Mouse (Mus musculus): ENCODE data around the gene Tmprss12.
A peak's percentile ranks its signal among the peaks of the same experiment; 100 is the strongest.
"Not testable (repeated sequence)": the region's sequence is repeated elsewhere in the genome, so short reads cannot be mapped to it uniquely, and the experiment has no call there.

Tmprss12 gene

DNA sequence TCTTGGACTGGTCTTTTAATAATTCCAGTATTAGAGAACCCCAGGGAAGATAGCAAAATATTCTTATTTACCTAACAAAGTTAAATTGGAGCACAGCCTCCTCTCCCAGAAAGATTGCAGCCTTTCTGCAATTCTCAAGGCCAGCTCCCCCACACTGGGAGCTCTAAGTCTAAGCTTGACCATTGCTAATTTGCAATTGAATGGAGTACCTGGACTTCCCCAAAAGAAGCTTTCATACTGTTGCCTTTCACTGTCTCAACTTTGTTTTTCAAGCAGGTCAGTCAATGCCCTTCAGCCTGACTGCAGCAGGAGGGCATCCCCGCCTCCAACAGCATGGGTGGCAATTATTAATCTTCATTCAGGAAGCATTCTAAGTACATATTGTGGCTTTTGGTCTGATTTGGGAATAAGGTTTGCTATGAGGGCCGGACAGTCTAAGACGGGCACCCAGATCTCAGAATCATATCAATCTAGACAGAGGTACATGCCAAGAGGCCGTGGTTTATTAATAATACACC is 6.8 kb upstream of the Tmprss12 start:
- not testable (repeated sequence) for DNase-seq (ENCODE audit: extremely low spot score, low spot score)

DNA sequence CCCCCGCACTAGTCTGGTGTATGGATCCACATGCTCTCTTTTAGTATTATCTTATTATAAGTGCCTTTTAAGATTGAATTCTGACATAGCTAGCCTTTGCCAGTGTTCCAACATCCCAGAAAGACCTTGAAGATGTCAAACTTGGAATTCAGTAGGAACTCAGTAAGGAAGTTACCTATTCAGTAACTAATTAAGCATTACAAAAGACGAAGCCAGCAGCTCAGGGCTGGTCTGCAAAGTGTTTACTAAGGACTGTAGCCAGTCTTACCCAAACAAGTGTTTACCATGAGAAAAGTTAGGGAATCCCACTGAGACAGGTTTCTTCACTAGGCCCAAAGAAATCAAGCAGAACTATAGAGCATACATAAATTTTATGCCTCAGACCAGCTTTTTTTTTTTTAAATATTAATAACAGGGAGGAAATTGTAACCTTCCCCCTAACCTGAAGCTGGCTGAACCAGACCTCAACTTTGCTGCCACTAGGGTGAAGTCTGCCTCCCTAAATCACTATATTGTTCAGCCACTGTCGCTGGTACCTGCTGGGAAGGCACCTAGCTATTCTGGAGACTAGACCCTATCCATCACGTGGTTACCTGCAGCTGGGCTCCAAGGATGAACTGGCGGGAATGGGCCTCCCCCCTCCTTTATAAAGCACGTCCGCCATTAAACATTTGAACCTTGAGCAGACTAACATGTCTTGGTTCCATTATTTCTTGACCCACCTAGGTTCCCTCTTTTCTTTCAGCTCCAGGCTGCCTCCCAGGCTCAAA is 5.7 kb upstream of the Tmprss12 start:
- DNase-seq (ENCODE audit: extremely low spot score, low spot score) = no peak

DNA sequence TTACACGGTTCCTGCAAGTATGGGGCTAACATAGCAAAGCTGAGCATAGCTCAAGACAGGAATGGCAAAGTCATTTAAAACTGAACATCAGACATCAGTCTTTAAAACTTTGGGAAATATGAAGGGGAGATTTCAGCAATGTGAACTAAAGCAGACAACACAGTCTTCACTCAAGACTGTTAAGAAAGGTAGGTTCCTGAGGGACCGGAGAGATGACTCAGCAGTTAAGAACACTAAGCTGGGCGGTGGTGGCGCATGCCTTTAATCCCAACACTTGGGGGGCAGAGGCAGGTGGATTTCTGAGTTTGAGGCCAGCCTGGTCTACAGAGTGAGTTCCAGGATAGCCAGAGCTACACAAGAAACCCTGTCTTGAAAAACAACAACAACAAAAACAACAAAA is 4.2 kb upstream of the Tmprss12 start:
- no peak for DNase-seq (ENCODE audit: extremely low spot score, low spot score)

DNA sequence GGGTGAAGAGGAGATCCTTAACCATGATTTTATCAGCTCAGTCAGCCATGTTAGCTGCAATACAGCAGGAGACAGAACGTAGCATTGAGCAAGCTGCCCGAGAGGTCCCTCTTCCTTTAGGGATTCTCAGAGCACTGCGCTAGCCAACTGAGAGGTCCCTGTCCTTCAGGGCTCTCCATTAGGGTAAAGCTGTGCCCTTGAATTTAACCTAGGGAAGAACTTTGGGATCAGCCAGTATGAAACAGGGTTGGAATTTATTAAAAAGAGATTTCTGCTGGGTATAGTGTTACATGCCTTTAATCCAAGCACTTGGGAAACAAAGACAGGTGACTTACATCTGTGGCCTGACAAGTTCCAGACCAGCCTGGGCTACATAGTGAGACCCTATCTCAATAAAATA is 3.1 kb upstream of the Tmprss12 start:
- no peak for DNase-seq (ENCODE audit: extremely low spot score, low spot score)

DNA sequence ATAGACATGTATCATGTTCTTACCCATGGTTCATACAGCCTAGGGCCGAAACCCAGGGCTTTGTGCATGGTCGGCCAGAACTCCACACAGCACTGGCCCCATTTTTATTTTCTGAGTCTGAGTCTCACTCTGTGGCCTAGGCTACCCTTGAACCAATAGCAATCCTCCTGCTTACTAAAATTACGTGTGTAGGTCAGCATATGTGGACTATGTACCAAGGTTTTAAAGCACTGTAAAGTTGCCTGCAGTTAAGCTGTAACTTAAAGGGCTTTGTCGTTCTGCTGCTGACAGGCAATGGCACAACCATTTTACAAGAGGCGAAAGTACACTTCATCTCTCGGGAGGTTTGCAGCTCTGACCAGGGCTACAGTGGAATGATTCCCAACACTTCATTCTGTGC is 8.3 kb downstream of the Tmprss12 start:
- no peak for DNase-seq (ENCODE audit: extremely low spot score, low spot score)

DNA sequence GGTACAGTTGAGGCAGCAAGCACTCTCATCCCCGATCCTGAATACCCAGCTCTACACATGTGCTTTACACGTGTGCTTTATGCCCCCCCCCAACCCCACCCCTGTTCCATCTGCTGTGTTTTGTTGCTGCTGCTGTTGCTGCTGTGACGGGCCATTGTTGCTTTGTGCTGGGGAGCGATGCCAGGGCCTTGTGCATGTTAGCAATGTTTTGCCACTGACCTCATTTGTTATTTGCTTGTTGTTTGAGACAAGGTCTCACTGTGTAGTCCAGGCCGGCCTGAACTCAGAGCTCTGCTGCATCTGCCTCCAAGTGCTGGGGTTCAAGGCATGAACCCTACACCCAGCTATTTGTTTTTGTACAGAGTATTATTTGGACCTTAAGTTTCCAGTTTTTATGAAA is 10.2 kb downstream of the Tmprss12 start:
- DNase-seq (ENCODE audit: extremely low spot score, low spot score) = no peak

DNA sequence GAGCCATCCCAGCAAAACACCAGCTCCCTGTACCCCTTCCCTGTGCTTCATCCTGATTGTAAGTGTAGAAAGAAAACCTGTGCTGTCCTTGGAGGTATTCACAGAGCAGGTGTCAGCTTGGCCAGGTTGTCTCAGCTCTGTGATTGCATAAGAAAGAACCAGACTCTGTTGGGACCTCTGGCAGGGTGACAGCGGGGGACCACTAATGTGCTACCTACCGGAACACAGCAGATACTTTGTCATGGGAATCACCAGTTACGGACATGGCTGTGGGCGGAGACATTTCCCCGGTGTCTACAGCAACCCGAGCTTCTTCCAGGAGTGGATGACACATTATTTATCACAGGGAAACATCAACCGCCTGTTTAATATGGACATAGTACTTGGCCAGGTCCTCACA is 11.7 kb downstream of the Tmprss12 start:
- DNase-seq (ENCODE audit: extremely low spot score, low spot score) = no peak

DNA sequence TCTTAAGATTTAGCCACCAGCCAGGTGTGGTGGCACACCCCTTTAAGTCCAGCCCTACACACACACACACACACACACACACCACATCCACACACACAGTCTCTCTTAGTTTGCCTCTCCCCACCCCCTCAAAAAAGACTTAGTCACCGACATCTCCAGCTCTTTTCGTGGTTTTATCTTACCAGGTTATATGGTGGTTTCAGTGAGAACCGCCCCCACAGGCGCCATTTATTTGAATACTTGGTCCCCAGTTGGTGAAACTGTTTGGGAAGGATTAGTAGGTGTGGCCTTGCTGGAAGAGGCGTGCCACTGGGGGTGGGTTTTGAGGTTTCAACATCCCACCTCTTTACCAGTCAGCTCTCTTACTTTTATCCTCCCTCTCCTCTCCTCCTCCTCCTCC is 17.2 kb downstream of the Tmprss12 start:
- no peak for DNase-seq (ENCODE audit: extremely low spot score, low spot score)

DNA sequence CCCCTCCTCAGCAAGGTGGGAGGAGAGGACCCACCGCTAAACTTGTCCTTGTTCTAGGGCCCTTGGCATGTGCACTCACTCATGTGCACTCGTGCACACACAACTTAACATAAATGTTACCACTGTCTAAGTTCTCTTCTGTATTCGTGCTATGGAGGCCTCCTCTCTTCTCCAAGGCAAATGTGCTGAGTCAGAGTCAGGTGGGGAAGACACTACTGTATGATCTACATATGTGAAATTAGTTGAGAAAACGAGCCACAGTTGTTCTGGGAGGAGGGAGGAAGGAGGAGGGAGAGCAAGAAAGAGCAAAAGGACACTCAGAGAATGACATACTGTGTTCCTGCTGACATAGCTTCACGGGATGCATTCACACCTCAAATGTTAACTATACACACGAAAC is 19.9 kb downstream of the Tmprss12 start:
- DNase-seq (ENCODE audit: extremely low spot score, low spot score) = no peak

DNA sequence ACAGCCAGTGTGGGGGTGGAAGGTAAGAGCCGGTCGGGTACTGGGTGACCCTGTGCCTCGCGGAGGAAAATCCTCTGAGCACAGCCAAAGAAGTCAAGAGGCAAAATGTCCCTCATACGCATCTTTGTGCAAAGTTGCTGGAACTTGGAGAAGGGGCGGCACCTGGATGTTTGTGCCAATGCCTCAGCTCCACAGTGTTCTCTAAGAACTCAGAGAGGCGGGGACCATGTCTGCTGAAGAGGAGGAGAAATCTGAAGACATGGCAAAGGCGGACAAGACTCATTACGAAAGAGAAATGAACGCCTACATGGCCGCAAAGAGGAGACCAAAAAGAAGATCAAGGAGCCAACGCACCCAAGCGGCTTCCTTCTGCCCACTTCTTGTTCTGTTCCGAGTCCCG is 20.9 kb downstream of the Tmprss12 start:
- no peak for DNase-seq (ENCODE audit: extremely low spot score, low spot score)

DNA sequence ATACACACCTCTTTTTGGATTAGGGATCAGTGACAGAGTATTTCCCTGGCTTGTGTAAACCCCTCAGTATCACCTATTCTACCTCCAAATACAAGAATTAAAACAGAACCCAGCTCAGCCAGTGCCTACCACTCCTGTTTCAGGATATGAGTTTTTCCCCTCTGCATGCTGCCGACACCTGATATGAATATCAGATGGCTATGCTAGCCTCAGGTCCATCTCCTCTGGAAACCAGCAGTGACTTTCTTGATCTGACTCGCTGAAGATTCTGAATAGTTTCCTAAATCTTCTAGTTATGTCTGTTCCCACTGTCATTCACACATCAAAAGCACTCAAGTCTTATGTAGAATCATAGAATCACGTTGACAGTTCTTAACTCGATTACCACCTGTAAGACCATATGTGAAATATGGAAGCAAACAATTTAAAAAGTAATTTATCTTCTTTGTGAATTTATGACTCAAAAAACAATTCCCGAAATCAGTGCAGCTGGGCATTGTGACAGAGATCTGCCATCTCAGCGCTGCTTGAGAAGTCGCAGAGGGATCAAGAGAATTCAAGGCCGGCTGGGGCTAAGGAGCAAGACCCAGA is 22.9 kb downstream of the Tmprss12 start:
- DNase-seq (ENCODE audit: extremely low spot score, low spot score) = no peak

DNA sequence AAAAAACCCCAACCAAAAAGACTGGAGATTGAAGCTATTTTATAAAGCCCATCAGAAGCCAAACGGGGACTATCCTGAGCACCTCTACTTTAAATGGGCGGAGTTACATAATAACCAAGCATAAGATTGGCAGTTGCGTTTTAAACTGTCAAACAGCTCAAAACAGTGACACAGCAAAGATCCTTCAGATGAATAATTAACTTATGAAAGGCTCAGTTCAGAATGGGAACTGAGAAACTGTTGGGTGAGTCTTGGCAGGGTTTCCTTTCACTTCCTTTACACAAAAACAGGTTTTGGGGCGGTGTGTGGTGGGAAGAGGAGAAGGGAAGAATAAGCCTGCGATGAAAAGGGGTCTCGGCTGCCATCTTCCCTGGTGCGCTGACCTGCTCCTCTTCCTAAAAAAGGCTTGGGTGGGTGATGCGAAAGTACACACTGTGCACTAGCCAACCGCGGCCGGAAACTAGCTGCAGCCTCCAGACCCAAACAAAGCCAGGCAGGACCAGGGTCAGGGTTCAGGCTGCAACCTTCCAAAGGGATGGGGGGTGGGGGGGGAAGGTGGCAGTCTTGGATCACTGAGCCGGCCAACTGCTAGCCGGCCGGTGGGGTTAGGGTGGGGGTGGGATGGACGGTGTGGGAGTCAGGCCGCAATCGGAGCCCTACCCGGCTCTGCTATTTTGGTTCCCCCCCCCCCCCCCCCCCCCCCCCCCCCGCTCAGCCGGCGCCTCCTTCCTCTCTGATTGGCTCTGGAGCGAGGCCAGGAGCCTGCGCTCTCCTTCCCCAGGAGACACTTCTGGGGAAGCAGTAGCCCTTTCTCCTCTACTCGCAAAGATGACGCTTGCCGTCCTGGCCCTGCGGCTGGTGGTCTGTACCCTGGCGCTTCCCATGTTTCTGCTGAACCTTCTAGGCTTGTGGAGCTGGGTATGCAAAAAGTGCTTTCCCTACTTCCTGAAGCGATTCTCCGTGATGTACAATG is 23.7 kb downstream of the Tmprss12 start, which contains the start of gene Mettl7a1:
TSS of gene Mettl7a1 (plus strand) at position 122 of the 973 bp plus-strand sequence.
- peak; percentile 81 for DNase-seq (ENCODE audit: extremely low spot score, low spot score)

DNA sequence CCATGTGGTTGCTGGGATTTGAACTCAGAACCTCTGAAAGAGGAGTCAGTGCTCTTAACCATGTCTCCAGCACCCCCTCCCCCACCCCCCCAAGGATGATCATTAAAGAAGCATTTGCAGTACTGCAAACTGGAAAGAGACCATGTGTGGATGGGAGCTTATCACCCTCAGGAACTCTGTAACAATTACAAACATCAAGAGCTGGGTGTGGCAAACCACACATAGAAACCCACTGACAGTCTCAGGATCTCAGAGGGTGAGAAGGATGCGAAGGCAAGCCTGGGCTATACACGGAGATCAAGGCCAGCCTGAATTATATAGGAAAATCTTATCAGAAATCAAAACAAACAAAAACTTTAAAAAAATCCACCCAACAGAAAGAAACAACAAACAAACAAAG is 25.6 kb downstream of the Tmprss12 start:
- DNase-seq (ENCODE audit: extremely low spot score, low spot score) = no peak

DNA sequence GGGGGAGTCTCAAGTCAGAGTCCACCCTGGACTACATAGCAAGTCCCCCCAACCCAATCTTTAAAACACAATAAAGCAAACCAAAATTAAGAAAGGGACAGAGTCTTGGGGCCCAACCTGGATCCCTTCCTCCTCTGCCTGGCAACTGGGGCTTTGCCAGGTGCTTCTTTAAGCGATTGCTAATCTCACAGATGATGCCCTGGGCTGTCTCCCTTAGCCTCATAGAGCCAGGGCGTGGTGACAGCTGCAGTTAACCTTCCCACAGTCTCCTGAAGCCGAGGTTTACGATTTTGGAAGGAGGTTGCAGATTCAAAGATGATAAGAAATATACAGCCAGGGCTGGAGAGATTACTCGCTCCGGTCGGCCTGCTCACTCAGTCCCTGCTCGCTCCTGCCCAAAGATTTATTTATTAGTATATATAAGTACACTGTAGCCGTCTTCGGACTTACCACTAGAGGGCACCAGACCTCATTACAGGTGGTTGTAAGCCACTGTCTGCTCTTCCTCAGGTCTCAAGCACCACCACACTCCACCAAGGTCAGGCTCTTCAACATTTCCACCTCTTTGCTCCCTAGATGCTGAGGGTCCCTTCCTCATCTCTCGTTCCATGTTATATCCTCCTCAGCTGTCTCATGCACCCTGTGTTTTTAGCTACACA is 26.9 kb downstream of the Tmprss12 start:
- DNase-seq (ENCODE audit: extremely low spot score, low spot score) = not testable (repeated sequence)

DNA sequence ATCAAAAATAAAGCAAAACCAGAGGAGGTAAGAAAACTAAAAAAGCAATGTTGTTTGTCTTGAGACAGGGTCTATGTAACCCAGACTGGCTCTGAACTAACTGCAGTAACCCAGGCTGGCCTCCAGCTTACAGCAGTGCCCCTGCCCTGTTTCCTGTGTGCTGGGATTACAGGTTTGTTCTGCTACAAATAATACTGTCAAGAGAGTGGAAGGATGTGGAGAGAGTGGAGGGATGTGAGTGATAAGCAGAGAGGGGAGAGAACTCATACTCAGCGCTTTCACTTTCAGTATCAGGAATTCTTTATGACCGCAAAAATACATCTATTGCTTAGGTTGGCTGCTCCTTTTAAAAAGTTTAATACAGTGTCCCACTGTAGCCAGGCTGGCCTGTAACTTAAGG is 31.7 kb downstream of the Tmprss12 start:
- DNase-seq (ENCODE audit: extremely low spot score, low spot score) = no peak

DNA sequence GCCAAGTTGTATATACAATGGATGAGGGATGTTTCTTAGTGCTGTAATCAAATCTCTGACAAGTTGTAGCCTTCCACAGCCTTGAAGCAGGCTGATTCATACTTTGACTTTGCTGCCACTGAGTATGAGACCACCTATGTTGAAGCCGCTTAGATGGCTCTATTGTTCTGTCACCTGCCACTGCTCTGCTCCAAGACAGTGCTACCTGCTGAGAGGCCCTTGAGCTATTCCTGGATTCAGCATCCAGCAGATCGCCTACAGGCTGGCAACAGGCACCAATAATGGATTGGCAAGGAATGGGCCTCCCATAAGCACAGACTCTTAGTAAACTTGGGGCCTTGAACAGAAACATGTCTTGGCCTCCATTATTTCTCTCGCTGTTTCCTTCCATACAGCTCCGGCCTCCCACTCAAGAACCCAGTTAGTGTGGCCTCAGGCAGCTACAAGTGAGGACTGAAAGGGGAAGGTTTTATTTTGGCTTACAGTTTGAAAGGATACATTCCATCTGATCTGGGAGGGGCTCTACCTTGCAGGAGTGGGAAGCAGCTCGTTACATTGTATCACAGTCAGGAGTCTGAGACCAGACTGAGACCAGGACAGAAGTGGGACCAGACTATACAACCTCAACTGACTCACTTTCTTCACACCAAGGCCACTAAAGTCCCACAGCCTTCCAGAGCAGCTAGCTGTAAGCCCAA is 34.0 kb downstream of the Tmprss12 start:
- no peak for DNase-seq (ENCODE audit: extremely low spot score, low spot score)

DNA sequence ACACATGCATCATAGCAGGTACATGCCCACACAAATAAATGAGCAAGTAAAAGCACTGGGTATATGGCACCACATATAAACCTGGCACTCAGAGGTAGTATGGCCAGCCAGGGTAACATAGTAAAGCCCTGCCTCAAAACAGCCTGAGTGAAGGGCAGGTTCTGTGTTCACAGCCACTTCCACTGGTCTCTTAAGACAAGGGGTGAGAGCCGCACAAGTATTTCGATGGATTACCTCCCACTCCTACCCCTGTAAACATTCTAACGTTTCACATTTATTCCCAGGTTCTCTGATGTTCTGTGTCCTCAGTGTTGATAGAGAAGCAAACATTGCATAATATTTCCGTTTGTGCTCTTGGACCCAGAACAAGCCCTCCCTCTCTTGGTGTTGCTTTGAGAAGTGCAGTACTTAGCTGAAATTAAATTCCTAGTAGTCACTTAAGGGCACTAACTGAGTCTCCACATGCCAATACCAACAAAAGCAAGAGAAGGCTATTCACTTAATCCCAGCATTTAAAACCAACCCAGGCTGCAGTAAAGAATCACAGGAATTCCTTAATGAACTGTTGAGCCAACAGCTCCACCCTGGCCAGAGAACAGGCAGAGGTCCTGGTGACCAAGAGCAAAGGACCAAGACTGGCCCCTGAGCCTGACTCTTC is 37.5 kb downstream of the Tmprss12 start:
- DNase-seq (ENCODE audit: extremely low spot score, low spot score) = not testable (repeated sequence)

DNA sequence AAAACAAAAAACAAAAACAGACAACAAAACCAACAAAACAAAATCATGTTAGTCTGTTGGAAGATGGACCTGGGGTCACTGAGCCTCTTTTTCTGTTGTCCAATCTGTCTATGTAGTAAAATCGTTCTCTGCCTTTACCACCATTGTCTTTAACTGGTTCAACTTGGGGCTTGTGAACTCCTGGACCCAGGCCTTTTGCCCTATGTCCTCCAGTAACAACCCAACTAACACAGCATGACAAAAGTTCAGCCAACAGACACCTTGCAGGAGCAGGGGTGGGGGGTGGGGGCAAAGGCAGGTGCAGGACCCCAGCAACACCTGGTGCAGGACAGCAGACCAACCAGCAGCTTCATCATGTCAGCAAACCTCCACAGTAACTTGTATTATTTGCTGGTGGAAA is 39.2 kb downstream of the Tmprss12 start:
- DNase-seq (ENCODE audit: extremely low spot score, low spot score) = no peak

DNA sequence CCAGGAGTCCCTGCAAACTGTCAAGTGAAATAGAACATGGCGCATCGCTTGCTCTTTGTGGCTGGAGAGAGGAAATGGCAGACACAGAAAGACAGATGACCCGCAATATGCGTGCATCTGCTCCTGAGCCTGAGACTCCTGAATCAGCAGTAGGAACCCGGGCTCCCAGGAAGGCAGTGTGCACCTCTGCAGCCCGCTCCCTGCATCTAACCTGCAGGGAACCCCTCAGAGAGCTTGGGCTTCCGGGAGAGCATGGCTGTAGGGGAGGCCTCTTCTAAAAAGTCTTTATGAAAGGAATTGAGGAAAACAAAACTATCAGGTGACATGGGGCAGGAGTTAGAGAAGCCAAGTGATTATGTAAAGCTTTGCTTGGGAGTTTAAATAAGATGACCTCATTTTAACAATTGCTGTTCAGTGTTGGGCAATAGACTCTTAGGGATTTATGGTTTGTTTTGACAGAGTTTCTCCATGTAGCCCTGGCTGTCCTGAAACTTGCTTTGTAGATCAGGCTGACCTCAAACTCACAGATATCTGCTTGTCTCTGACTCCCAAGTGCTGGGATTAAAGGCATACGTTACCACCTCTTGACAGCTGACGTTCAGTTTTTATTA is 39.8 kb downstream of the Tmprss12 start:
- DNase-seq (ENCODE audit: extremely low spot score, low spot score) = no peak

DNA sequence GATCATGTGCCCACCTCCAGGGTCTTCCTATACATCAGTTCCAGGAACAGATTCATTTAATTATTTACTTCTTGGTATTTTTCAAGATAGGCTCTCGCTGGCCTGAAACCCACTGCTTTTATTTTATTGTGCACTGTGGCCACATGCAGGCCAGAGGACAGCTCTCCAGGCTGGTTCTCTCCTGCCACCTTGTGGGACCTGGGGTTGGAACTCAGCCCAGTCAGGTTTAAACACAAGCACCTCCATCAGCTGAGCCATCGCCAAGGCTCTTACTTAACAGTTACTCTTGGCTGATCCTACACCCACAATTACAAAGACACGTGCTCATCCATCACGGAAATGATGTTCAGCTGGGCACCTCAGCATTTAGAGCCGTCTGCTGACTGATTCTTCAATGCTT is 40.5 kb downstream of the Tmprss12 start:
- DNase-seq (ENCODE audit: extremely low spot score, low spot score) = no peak

All from neural tube, embryonic 10.5 days (tissue).